Mouse (Mus musculus) forebrain, embryonic 13.5 days (tissue): Measurements from ENCODE around the gene Fgf5. TPM values are rescaled to one million over a fixed set of nuclear protein-coding genes. Genes with fewer than 3 reads are reported as not detected.

Source experiments
- ATAC-seq: fragments of 200-750 bp; cut with Nextera tagmentation; 2 replicates; pipeline ENCODE4 v1.8.0; 2017
- H3K27ac ChIP-seq: fragments of 300-500 bp; sonication (generic); 2 replicates; pipeline ENCODE4 v1.5.1; 2015; ENCODE audit warnings: inconsistent platforms, mild to moderate bottlenecking, moderate library complexity
- H3K27me3 ChIP-seq: fragments of 300-500 bp; sonication (generic); 2 replicates; pipeline ENCODE4 v1.6.1; 2015; ENCODE audit warnings: mild to moderate bottlenecking, inconsistent platforms
- H3K36me3 ChIP-seq: fragments of 300-500 bp; sonication (generic); 2 replicates; pipeline ENCODE4 v1.6.1; 2015; ENCODE audit warnings: mild to moderate bottlenecking, inconsistent platforms; ENCODE audit not compliant: poor library complexity, severe bottlenecking
- H3K4me1 ChIP-seq: fragments of 300-500 bp; sonication (generic); 2 replicates; pipeline ENCODE4 v1.6.1; 2015; ENCODE audit warnings: inconsistent platforms
- H3K4me2 ChIP-seq: fragments of 300-500 bp; sonication (generic); 2 replicates; pipeline ENCODE4 v1.6.1; 2015; ENCODE audit warnings: inconsistent platforms, mild to moderate bottlenecking, moderate library complexity
- H3K4me3 ChIP-seq: fragments of 300-500 bp; sonication (generic); 2 replicates; pipeline ENCODE4 v1.5.1; 2015; ENCODE audit warnings: mild to moderate bottlenecking, inconsistent platforms
- H3K9ac ChIP-seq: fragments of 300-500 bp; sonication (generic); 2 replicates; pipeline ENCODE4 v1.6.1; 2015; ENCODE audit warnings: mild to moderate bottlenecking, inconsistent platforms
- H3K9me3 ChIP-seq: fragments of 300-500 bp; sonication (generic); replicated peaks from 2 replicates; pipeline ENCODE4 v1.6.1; 2016; ENCODE audit warnings: inconsistent platforms
- WGBS: fragments of 180-500 bp; shearing (Covaris S2); methylation state at CpG from one replicate; pipeline ENCODE4 v1.1.7; 2015; 5-methylcytosine and 5-hydroxymethylcytosine counted together
- polyA plus RNA-seq: library from polyadenylated mRNA; unstranded; fragments of >200 nt; fragmentation: Nextera tagmentation; extraction: Ambion mirVana; gene quantifications from 2 replicates; pipeline ENCODE4 v1.2.1, GENCODE M21; 2015

Gene Fgf5
- polyA plus RNA-seq, 1 experiment from 2014 or later: 0.57 TPM

DNA sequence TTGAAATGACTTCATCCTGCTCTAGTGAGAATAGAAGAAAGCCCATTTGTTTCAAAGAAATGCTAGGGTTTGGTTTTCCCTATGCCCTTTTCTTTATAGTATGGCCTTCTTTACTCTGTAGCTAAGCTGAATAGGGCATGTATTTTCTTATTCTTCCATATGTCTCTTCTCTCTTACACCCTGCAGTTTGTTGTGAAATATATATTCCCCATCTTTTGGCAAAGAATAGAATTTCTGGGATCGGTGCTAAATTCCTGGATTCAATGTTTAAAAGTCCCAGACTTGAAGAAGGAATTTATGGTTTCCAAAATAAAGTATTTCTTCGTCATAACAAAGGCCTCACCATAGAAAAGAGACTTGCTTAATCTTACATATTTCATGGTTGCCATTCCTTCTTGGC lies 72.6 kb downstream of the Fgf5 start:
- Histone ChIP-seq H3K4me1 (0 out of 2 replicates have a peak, but pooled peaks cover 4% of the 10 kb centered on the region), H3K9me3 (no peaks in the 10 kb centered on the region), H3K4me2 (no peak overlapping the region), H3K27me3 (peaks cover 17% of the 10 kb centered on the region), H3K9ac (no peak overlapping the region), H3K27ac (no peak overlapping the region), H3K4me3 (no peak overlapping the region), H3K36me3 (no peaks in the 10 kb centered on the region)
- 92% methylated on average over 2 of the region's 2 CpGs for WGBS
- ATAC-seq: no peak

Other genes starting within 250 kb of the Fgf5 start
- gene Antxr2, start 223.1 kb upstream of the Fgf5 start, polyA plus RNA-seq: 5.5 and 6.0 TPM in 2 replicates
- 2.7 and 4.2 TPM in 2 replicates for gene Prdm8, start 87.0 kb upstream of the Fgf5 start, polyA plus RNA-seq
- gene Cfap299, start 75.1 kb downstream of the Fgf5 start, polyA plus RNA-seq: 1.1 and 1.7 TPM in 2 replicates